Mouse (Mus musculus) CD4-positive, CD25-positive, alpha-beta regulatory T cell, adult 2 months (primary cell): ENCODE data around the gene Gm5580.
A peak's percentile ranks its signal among the peaks of the same experiment; 100 is the strongest.
"Not testable (repeated sequence)": the region's sequence is repeated elsewhere in the genome, so short reads cannot be mapped to it uniquely, and the experiment has no call there.

ENCODE experiments used
- DNase-seq: peaks from one replicate; pipeline ENCODE4 v3.0.0-alpha.2; 2012; ENCODE audit warnings: low read depth, low spot score

The Gm5580 gene

GRCm38 (mm10) chr6:116550841-116551240 lies at the start of gene Gm5580:
Gene Gm5580, plus strand, starts transcription at chr6:116551141.
- not testable (repeated sequence) for DNase-seq

GRCm38 (mm10) chr6:116506302-116507003 lies 44.5 kb upstream of the Gm5580 start, which contains the start of gene Olfr212:
Gene Olfr212, plus strand, starts transcription at chr6:116506516.
- not testable (repeated sequence) for DNase-seq

DNA sequence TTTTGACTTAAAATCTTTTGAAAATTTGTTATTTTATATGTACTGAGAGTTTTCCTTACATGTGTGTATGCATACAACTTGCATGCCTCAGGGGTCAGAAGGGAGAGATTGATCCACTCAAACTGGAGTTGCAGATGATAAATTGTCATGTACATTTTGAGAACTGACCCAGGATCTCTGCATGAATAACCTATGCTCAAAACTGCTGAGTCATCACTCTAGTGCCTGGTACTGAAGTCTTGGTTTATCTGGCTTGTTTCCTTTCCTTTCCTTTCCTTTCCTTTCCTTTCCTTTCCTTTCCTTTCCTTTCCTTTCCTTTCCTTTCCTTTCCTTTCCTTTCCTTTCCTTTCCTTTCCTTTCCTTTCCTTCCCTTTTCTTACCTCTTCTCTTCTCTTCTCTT lies 36.1 kb upstream of the Gm5580 start:
- DNase-seq, result no peak

DNA sequence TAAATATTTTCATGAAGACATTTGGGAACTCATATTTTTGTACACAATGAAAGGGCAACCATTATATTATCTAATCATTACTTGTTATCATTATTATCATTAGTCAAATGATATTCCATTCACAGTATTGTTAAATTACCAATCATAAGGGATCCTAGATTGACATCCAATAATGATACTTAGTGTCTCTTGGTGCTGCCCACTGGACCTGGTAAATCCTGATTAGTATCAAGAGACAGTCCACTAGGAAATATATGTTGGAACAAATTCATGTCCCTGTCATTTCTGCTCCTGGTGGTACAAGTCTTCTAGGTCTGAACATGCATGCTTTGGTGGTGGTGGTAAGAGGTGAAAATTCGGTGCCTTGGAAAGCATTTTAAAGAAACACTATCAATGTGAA lies 12.8 kb upstream of the Gm5580 start, which contains the start of gene Olfr213:
Gene Olfr213 (plus strand): TSS at position 301 of the 400 bp plus-strand sequence.
- no peak for DNase-seq

- DNase-seq, result no peak
Observed at GRCm38 (mm10) chr6:116542500-116542899, 8.4 kb upstream of the Gm5580 start.

DNA sequence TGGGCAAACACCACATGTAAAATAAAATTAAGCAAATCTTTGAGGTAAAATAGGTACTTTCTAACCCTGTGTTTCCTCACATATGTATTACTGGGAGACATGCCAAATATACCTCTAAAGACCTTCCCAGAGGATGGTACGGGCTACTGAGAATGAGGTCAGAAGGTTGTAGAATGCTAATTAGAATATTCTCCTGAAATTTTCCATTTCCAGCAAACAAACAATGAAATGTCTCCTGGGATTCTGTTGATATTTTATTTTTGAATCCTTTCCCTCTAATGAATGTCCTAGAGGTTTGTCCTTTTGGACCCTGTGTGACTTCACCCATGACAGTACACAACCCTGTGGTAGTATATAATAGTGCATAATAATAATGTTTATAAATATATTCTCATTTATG lies 3.0 kb downstream of the Gm5580 start, which contains the start of gene Olfr214:
Gene Olfr214 (plus strand): TSS at position 301 of the 400 bp plus-strand sequence.
- no peak for DNase-seq

DNA sequence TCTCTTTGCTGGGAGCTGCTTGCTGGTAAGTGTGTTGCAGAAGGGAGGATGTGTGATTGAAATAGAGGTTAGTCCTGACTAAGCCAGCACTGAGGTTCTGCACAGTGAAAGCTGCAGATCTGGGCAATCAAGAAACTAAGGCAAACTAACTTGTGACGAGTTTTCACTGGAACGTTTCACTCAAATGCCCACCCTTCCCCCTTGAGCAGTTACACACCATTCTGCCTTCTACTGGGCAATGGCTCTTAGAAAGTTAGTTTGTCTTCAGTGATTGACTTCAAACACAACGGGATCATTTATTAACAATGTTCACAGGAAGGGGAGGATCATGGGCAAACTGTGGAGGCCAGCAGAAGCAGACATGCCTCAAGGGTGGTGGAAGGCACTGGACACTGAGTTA lies 4.0 kb downstream of the Gm5580 start:
- DNase-seq, result no peak

- peak; percentile 25 for DNase-seq
Observed at GRCm38 (mm10) chr6:116569834-116570233, 18.9 kb downstream of the Gm5580 start.

GRCm38 (mm10) chr6:116584095-116584494 lies 33.2 kb downstream of the Gm5580 start, which contains the start of gene Olfr215:
Gene Olfr215, minus strand, starts transcription at chr6:116584195.
- no peak for DNase-seq

GRCm38 (mm10) chr6:116600969-116601368 lies 50.0 kb downstream of the Gm5580 start:
- not testable (repeated sequence) for DNase-seq
